Mouse (Mus musculus) liver, adult (tissue): Measurements from ENCODE around the gene Pde4b.

Experiments used
- GATA4 ChIP-seq: IDR thresholded peaks from 2 replicates; pipeline ENCODE4 v1.6.1; 2014; ENCODE audit warnings: mild to moderate bottlenecking, low read length; ENCODE audit not compliant: insufficient replicate concordance

The Pde4b gene

DNA sequence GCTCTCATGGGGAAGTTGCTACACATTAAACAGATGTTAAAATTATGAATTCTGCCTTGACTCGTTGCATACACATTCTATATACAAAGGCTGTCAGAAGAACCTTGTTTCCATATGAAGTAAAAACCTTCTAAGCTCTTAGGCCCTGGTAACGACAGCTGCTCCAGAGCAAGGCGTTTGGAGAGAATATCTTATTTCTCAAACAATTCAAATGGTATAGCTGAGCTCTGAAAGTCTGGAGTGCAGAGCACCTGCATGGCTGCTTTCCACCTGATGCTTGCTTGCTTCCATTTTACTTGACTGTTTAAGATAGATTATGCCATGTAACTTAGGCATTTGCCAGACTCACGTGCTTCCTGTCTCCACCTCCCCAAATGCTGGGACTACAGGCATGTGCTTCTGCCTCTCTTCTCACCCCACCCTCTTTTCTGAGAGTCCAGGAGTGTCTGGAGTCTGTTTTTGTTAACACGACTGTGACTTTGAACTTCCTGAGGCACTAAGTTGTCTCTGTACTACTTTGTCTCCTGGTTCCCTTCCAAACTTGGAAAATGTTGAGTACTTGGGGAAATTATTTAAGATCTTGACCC, 229.4 kb downstream of the Pde4b start:
- TF ChIP-seq GATA4, result no peak

DNA sequence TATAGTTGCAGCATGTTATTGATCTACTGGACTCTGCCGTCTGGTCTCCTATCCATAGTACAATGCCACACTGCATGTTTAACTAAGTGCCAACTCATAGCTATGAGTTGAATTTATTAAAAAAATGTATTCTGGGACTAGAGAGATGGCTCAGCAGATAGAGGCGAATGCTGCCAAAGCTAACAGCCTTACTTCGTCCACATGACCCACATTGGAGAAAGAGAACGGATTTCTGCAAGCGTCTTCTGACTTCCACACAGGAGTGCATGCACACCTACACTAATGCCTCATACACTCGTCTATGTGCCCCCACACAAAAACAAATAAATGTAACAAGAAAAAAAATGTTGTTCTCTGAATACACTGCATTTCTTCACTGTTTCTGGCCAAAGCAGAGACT, 231.3 kb downstream of the Pde4b start:
- TF ChIP-seq GATA4, result no peak

DNA sequence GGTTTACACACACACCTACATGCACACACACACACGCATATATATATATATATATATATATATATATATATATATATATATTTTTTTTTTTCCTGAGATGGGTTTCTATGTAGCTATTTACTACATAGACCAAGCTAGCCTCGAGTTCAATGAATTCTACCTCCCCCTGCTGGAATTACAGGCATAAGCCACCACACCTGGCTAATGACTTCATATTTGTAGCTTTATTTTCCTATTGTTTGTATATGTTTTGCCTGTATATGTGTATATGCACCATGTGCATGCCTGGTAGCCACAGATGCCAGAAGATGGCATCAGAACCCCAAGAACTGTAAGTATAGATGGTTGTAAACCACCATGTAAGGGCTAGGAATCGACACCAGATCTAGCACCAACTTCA, 234.0 kb downstream of the Pde4b start:
- no peak for TF ChIP-seq GATA4

DNA sequence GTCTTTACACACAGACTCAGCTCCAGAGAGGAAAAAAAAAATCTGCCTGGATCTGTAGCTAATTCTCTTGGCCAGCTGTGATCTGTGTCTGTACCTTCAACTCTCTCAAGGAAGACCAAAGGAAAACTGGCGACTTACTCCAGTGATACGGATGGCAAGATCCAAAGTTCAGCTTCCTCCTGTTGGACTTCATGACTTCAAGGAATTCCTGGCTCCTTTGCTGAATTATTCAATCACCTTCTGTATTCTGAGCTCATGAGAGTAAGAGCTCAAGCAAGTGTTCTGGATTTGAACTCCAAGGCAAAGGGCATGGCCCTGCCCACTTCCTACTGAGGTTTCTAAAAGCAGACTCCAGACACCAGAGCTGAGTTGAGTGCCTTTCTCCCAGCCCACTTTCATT, 245.0 kb downstream of the Pde4b start:
- TF ChIP-seq GATA4, result no peak

DNA sequence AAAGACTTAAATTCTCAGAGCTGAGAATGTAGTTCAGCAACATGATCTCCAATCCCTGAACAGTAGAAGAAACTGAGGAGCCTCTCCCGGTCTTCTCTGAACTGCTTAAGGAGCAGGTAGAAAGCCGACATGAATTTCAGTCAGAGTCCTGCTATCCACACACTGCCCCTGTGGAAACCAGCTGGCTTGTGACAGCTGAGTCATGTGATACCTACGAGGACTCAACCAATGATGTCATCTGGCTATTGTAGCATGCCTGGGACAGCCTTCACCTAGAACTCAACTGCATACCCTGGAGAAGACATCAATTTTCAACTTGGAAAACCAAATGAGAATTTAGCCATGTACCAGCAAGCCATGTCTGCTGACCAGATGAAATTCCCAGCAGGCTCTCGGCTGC, 245.5 kb downstream of the Pde4b start:
- TF ChIP-seq GATA4, result no peak

DNA sequence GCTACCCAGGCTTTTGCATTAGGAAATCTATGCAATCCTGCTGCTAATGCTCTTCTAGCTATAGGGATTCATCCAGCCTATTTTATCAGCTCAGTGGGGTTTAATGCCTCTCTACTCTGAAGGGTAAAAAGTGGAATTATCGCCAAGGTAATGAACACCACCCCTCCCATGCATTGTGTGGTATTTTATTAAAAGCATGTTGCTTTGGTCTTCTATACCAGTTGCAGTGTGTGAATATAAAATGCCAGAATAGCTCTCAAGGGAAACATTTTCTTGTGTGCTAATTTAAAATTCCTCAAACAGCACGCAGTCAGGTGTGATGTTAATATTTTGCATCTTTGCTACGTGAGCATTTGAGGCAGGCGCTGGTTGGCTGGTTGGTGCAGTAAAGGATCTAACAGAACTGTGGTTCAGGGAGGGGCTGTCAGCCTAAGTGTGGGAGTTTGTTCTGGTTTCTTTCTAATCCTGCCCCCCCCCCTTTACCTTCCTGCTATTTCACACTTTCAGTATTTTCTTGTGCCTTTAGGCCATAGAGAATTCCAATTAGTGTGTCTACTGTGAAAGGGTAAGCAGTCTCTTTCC, 259.7 kb downstream of the Pde4b start:
- no peak for TF ChIP-seq GATA4

DNA sequence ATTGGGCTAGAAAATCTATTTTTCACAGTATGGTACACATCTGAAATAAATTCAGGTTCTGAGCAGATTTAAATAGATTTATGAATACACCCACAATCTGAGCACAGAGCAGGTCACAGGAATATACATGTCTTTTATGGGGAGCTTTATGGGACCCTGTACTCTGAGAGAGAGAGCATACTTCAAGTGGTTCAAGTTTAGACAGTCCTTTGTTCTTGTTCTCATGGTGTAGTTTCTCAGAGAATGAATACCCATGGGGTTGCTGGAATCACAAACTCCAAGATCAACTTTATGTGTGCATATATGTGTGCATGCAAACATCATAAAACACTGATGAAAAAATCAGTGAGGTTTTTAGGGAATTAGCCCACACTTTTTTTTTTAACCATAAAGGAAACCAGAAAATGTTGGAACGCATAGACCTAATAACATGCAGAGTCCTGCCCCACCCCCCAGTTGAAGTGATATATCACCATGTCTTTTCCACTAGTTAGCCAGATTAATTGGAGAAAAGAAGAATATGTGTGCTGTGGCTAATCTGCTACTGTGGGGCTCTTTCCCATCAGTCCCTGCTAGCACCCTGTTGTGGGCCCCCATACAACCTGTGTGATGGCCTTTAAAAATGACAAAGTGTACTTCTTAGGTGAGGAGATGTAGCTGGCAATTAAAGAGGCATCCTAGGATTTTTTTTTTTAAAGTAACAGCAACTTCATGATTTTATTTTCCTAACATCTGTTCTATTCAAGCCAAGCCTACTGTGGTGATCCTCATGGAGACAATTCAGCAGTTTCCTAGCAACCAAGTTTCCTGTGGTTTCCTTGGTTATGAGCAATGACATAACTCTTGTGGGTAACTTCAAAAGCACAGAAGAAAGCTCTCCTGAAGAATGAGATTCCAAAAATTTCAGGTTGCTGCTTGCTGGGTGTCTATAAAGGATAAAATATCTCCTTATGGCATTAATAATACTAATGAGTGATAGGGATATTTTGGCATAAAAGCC, 264.4 kb downstream of the Pde4b start:
- TF ChIP-seq GATA4, result no peak

DNA sequence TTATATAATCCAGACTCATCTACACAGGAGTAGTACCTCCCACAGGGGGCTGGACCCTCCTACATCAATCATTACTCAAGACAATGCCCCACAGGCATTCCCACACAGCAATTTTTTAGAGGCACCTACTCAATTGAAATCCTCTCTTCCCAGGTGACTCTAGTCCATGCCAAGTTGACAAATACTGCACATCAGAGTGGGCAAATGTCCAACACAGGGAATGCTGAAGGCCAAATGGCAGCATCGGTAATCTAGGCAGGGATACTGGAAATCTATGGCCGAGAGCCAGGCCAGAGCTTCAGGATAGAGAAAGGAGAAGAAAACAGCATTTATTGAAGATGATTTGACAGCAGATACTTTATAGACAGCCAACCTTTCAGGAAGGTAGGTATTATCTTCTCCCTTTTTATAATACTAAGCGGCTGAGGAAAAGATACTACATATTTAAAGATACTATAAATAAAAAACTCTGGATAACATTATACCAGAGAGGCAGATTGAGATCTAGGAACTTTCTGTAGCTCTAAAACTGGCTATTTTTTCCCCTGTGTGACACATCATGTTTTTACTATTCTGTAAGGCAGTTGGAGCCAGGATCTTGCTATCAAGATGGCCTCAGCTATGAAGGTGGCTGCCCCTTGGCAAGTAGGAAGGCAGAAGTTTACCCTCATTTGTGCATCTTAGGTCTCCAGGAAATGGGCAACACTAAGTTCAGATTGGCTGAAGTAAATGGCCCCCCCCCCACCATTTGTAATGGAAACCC, 266.5 kb downstream of the Pde4b start:
- TF ChIP-seq GATA4, result no peak

DNA sequence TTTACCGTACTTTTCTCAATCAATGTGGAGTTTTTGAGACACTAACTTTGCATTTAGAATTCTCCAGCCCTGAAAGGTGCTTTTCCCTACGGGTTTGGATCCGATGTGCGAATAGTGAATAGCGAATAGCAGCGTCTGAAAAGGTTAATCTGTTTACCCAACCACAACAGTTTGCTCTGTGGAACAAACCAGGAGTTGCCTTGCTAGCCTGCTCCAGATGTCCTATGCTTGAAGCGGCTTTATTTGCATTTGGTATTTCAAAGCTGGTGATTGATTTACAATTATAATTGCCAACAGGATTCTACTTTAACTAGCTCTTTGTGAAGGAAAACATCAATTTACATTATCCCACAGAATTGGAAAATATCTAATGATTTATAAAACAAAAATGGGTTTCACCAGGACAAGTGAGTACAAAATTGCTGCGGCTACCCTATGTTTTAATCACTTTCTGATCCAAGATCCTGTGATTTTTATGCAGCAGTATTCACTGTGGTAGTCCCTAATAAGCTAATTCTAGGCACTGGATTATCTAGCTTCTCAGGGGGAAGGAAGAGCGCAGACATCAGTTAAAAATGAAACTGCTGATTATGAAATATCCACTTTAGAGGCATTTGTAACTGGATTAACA, 280.9 kb downstream of the Pde4b start:
- no peak for TF ChIP-seq GATA4

DNA sequence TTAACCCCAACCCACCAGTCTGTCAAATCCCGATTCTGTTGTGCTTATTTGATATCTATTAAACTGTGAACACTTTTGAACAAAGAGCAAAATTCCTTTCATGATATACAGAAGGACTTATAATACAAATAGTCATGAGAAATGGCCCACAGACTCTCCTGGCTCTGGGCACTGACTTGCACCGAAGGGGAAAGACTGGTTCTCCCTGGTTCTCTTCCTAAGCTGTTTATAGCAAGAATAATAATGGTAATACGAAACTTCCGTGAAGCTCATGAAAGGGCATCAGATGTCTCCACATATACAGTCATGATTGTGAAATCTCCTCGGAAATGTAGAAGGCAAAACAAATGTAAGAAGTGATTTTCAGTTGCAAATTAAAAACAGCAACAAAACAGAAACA, 287.3 kb downstream of the Pde4b start:
- no peak for TF ChIP-seq GATA4

DNA sequence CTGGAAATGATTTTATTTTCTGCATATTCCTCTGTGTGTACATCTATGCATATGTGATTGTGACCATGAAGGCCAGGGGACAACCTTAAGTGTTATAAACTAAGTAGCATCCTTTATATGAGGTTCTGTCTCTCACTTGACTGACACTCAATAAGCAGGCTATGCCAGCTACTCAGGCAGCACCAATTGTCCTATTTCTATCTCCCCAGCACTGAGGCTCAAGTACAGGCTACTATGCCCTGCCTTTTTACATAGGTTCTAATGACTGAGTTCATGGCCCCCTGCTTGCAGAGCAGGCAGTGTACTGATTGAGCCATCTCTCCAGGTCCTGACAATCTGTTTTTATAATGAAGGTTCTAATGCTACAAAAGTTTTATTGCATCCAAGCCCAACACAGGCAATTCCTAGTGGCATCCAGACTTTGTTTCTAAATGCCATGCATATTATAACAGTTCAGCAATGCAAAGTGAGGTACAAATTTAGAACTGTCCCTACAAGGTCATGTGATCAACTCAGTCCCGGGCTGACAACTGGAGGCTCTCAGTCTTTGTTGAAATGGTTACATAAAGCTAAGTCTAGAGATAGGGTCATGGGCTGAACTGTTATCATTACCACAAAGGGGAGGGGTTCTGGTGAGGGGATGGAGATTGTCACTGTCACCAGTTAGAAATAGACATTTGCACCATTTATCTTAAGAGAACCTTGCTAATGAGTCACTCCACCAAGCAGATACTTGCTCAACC, 295.6 kb downstream of the Pde4b start:
- no peak for TF ChIP-seq GATA4

DNA sequence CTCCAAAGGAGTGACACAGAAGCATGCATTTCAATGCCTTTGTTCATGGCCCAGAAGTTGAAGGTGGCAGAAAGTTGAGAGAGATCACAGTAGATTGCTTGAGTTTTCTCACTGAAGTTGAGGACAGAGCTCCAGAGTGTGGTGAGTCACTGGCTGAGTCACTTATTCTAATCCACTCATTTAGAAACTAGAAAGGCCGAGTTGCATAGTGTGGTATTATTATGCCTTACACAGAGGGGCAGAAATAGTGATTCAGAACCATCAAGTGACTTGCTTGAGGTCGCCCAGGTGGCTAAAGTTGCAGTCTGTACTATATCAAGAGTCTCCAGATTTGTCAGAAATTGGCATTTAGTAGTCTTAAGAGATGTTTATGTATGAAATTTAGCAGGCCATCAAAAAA, 306.3 kb downstream of the Pde4b start:
- no peak for TF ChIP-seq GATA4

DNA sequence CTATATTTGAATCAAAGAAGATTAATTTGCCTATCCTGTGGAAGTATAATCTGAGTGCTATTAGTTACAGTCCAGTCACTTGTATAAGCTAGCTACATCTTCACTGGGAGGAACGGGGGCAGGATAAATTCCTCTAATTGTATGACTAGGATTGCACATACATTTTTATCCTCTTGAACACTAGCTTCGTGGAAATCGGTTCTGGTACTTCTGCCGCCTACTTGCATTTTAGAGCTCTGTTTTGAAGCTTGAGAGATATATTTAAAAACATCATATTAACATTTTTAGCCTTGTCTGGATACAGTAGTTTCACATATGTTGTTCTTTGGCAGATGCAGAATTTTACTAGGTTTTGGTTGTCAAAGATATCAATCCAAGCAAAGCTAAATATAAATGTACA, 310.0 kb downstream of the Pde4b start:
- no peak for TF ChIP-seq GATA4

DNA sequence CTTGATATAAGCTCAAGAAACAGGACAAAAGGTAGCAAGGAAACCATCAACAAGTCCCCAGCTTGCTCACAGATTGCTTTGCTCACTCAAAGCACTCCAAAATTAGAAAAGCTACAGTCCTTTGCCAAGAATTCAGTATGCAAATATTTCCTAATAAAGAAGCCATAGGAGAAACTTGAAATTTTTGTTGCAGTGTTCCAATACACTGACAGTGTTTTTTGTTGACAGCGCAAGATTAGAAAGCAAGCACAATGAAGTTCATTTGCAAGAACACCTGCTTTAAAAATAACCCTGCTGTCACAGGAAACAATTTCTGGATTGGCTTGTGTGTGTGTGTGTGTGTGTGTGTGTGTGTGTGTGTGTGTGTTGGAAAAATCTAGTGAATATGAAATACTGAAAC, 311.2 kb downstream of the Pde4b start:
- TF ChIP-seq GATA4, result no peak
